Comparison of ENCODE assay signal across 12 mouse cellular contexts in the genomic region with DNA sequence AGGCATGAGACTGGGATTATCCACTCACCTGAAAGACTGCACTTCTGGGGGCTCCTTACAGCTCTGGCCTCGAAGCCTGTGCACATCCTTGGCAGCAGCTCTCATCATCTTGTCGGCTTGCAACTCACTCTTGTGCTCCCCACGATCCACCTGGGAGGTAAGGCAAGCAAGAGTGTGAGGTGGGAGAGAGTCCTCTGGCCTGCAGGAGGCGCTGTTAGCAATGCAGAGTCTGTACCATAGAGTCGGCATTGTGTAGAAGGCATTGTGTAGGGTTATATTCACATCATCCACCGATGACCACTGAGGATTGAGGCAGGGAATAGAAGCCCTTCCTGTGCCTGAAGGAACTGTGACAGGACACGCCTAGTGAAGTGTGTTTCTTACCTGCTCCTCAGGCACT. TPM values are rescaled to one million over a fixed set of nuclear protein-coding genes. Genes with fewer than 3 reads are reported as not detected.
DNase-seq lines count a peak whose midpoint lies in the region; ATAC-seq and TF ChIP-seq lines count a peak whose summit lies in the region.
"Had no signal": no experiment of that assay in that cellular context is flagged by ENCODE, and none has a peak within 500 bp of the region (broad histone marks: within the 10 kb centered on the region; RNA-seq: fewer than 3 reads in every experiment).

No protein-coding gene starts in this region.

- no peak overlapping the region for H3K4me3 ChIP-seq in hindbrain, embryonic 12.5 days
- H3K4me3 ChIP-seq in hindbrain, embryonic 14.5 days (replicated peaks; ENCODE audit: low read length), result no peak overlapping the region
- H3K4me3 ChIP-seq in midbrain, embryonic 13.5 days (replicated peaks), result no peak overlapping the region
- H3K4me3 ChIP-seq in midbrain, embryonic 11.5 days (ENCODE audit: low read depth, low read length), result no peak overlapping the region
- H3K4me3 ChIP-seq in G1E (ENCODE audit: low read depth, low read length), result no peak overlapping the region
- H3K4me3 ChIP-seq in heart, embryonic 10.5 days, result no peak overlapping the region

- H3K4me2 ChIP-seq in hindbrain, embryonic 12.5 days (replicated peaks), result no peak overlapping the region
- no peak overlapping the region for H3K4me2 ChIP-seq in hindbrain, embryonic 14.5 days (replicated peaks)
- no peak overlapping the region for H3K4me2 ChIP-seq in midbrain, embryonic 13.5 days (replicated peaks)
- no peak overlapping the region for H3K4me2 ChIP-seq in midbrain, embryonic 11.5 days

- DNase-seq in hindbrain, embryonic 14.5 days (ENCODE audit: low spot score), result no peak
- no peak for DNase-seq in midbrain, embryonic 11.5 days (ENCODE audit: low spot score, missing footprints)
- no peak for DNase-seq in G1E (ENCODE audit: low spot score)
- DNase-seq in naive thymus-derived CD4-positive, alpha-beta T cell, adult 2 months (ENCODE audit: low read depth), result peak; percentile 44
- DNase-seq in cerebellum, adult 18-20 months, result no peak
- no peak for DNase-seq in heart, embryonic 10.5 days (ENCODE audit: low spot score)
- DNase-seq: kidney, adult 11 months; left cerebral cortex, postnatal 4 days; thymus, postnatal 14 days had no signal

- peak; percentile 21; the same call in 1 of the 2 replicates for TF ChIP-seq CTCF in G1E (IDR thresholded peaks at IDR 0.05; ENCODE audit: low read depth, low read length)

- H3K36me3 ChIP-seq in hindbrain, embryonic 12.5 days, result peaks cover 17% of the 10 kb centered on the region
- peaks cover 12% of the 10 kb centered on the region for H3K36me3 ChIP-seq in hindbrain, embryonic 14.5 days (replicated peaks; ENCODE audit: control insufficient read depth, insufficient read depth)
- peaks cover 34% of the 10 kb centered on the region for H3K36me3 ChIP-seq in midbrain, embryonic 13.5 days
- 0 out of 2 replicates have a peak, but pooled peaks cover 2% of the 10 kb centered on the region for H3K36me3 ChIP-seq in midbrain, embryonic 11.5 days (ENCODE audit: control insufficient read depth, insufficient read depth, low read length)
- H3K36me3 ChIP-seq in G1E (replicated peaks), result no peaks in the 10 kb centered on the region
- peaks cover 18% of the 10 kb centered on the region; the same call in 1 of the 2 replicates for H3K36me3 ChIP-seq in heart, embryonic 10.5 days

- H3K27ac ChIP-seq in hindbrain, embryonic 12.5 days, result peak overlapping the region; percentile 12; the same call in 1 of the 2 replicates
- H3K27ac ChIP-seq in hindbrain, embryonic 14.5 days, result no peak overlapping the region; the same call in 1 of the 2 replicates
- H3K27ac ChIP-seq in midbrain, embryonic 13.5 days, result peak overlapping the region; percentile 44; the same call in 1 of the 2 replicates
- no peak overlapping the region for H3K27ac ChIP-seq in midbrain, embryonic 11.5 days (ENCODE audit: low read depth, low read length)
- no peak overlapping the region for H3K27ac ChIP-seq in heart, embryonic 10.5 days

- 0 out of 2 replicates have a peak, but pooled peaks cover 7% of the 10 kb centered on the region for H3K4me1 ChIP-seq in hindbrain, embryonic 12.5 days
- no peaks in the 10 kb centered on the region for H3K4me1 ChIP-seq in hindbrain, embryonic 14.5 days (replicated peaks; ENCODE audit: control insufficient read depth, insufficient read depth, low read length)
- peaks cover 7% of the 10 kb centered on the region; the same call in 1 of the 2 replicates for H3K4me1 ChIP-seq in midbrain, embryonic 13.5 days (replicated peaks)
- H3K4me1 ChIP-seq in midbrain, embryonic 11.5 days (ENCODE audit: control insufficient read depth, insufficient read depth, low read length), result no peaks in the 10 kb centered on the region
- H3K4me1 ChIP-seq in G1E (ENCODE audit: insufficient read depth, low read depth, low read length), result peaks cover 27% of the 10 kb centered on the region
- H3K4me1 ChIP-seq in heart, embryonic 10.5 days, result peaks cover 12% of the 10 kb centered on the region; the same call in 1 of the 2 replicates

- no peak for ATAC-seq in hindbrain, embryonic 12.5 days (ENCODE audit: low FRiP score)
- no peak for ATAC-seq in hindbrain, embryonic 14.5 days (ENCODE audit: low FRiP score)
- ATAC-seq in midbrain, embryonic 13.5 days, result no peak
- no peak for ATAC-seq in midbrain, embryonic 11.5 days (ENCODE audit: low FRiP score)
- ATAC-seq in G1E (ENCODE audit: extremely low read depth, insufficient number of reproducible peaks, low FRiP score, poor library complexity, severe bottlenecking), result no peak

- H3K27me3 ChIP-seq in hindbrain, embryonic 12.5 days, result no peaks in the 10 kb centered on the region
- H3K27me3 ChIP-seq in hindbrain, embryonic 14.5 days (ENCODE audit: control insufficient read depth, insufficient read depth, low read length), result no peaks in the 10 kb centered on the region
- no peaks in the 10 kb centered on the region for H3K27me3 ChIP-seq in midbrain, embryonic 13.5 days
- H3K27me3 ChIP-seq in midbrain, embryonic 11.5 days (ENCODE audit: control insufficient read depth, insufficient read depth, low read length), result no peaks in the 10 kb centered on the region
- peaks cover 7% of the 10 kb centered on the region; the same call in 1 of the 2 replicates for H3K27me3 ChIP-seq in G1E (ENCODE audit: insufficient read depth, low read length)
- no peaks in the 10 kb centered on the region for H3K27me3 ChIP-seq in heart, embryonic 10.5 days (ENCODE audit: insufficient read depth, poor library complexity, severe bottlenecking)

- 85% methylated on average over 7 of the region's 7 CpGs for WGBS in hindbrain, embryonic 12.5 days
- 84% methylated on average over 7 of the region's 7 CpGs for WGBS in hindbrain, embryonic 14.5 days
- 85% methylated on average over 7 of the region's 7 CpGs for WGBS in midbrain, embryonic 13.5 days
- 85% methylated on average over 7 of the region's 7 CpGs for WGBS in midbrain, embryonic 11.5 days
- 76% methylated on average over 7 of the region's 7 CpGs for WGBS in heart, embryonic 10.5 days

- H3K9ac ChIP-seq in hindbrain, embryonic 12.5 days, result no peak overlapping the region
- H3K9ac ChIP-seq in hindbrain, embryonic 14.5 days, result no peak overlapping the region
- H3K9ac ChIP-seq in midbrain, embryonic 13.5 days (replicated peaks), result no peak overlapping the region
- no peak overlapping the region for H3K9ac ChIP-seq in midbrain, embryonic 11.5 days (ENCODE audit: low read length)

- H3K9me3 ChIP-seq in hindbrain, embryonic 12.5 days (replicated peaks), result no peaks in the 10 kb centered on the region
- no peaks in the 10 kb centered on the region for H3K9me3 ChIP-seq in hindbrain, embryonic 14.5 days (ENCODE audit: control insufficient read depth, low read length)
- H3K9me3 ChIP-seq in midbrain, embryonic 13.5 days, result no peaks in the 10 kb centered on the region
- H3K9me3 ChIP-seq in midbrain, embryonic 11.5 days (ENCODE audit: control insufficient read depth, low read length), result no peaks in the 10 kb centered on the region
- no peaks in the 10 kb centered on the region for H3K9me3 ChIP-seq in G1E (replicated peaks)
- no peaks in the 10 kb centered on the region for H3K9me3 ChIP-seq in heart, embryonic 10.5 days

RNA-seq across cellular contexts. Expression of a gene that starts 6.0 kb away (rescaled TPM):
- polyA plus RNA-seq in hindbrain, embryonic 12.5 days (2016; fragmentation: Nextera tagmentation; extraction: Ambion mirVana), result 78.5 and 79.4 TPM in 2 replicates
- polyA plus RNA-seq in hindbrain, embryonic 14.5 days (2014; fragmentation: Nextera tagmentation; extraction: Ambion mirVana), result 72.1 and 75.3 TPM in 2 replicates
- polyA plus RNA-seq in midbrain, embryonic 13.5 days (2015; fragmentation: Nextera tagmentation; extraction: Ambion mirVana), result 74.0 and 80.0 TPM in 2 replicates
- 116 and 122 TPM in 2 replicates for polyA plus RNA-seq in midbrain, embryonic 11.5 days (2014; fragmentation: Nextera tagmentation; extraction: Ambion mirVana)
- total RNA-seq in G1E (2014; fragmentation: Nextera tagmentation), result 150 and 161 TPM in 2 replicates
- 129 and 150 TPM in 2 replicates for total RNA-seq in G1E (2017)
- polyA plus RNA-seq in G1E (2012), result 7.4 and 9.5 TPM in 2 replicates
- polyA plus RNA-seq in heart, embryonic 10.5 days (2016; fragmentation: Nextera tagmentation; extraction: Ambion mirVana), result 92.6 and 106 TPM in 2 replicates

RNA-seq across cellular contexts. Expression of a gene that starts 41.6 kb away (rescaled TPM):
- 13.1 and 15.3 TPM in 2 replicates for polyA plus RNA-seq in hindbrain, embryonic 12.5 days (2016; fragmentation: Nextera tagmentation; extraction: Ambion mirVana)
- polyA plus RNA-seq in hindbrain, embryonic 14.5 days (2014; fragmentation: Nextera tagmentation; extraction: Ambion mirVana), result 34.3 and 36.9 TPM in 2 replicates
- polyA plus RNA-seq in midbrain, embryonic 13.5 days (2015; fragmentation: Nextera tagmentation; extraction: Ambion mirVana), result 8.6 and 13.2 TPM in 2 replicates
- polyA plus RNA-seq in midbrain, embryonic 11.5 days (2014; fragmentation: Nextera tagmentation; extraction: Ambion mirVana), result 2.6 and 3.8 TPM in 2 replicates
- not detected in 2 replicates for total RNA-seq in G1E (2014; fragmentation: Nextera tagmentation)
- total RNA-seq in G1E (2017), result 0.11 TPM in 1 of 2 replicates, not detected in the other
- polyA plus RNA-seq in G1E (2012), result not detected in 2 replicates
- polyA plus RNA-seq in heart, embryonic 10.5 days (2016; fragmentation: Nextera tagmentation; extraction: Ambion mirVana), result not detected in 2 replicates
- total RNA-seq: heart, adult 8-10 months had no signal

Comparison
In these comparisons a context has a peak if more than half of its experiments do, and no peak if none do; other contexts are left out.
1. H3K27ac ChIP-seq: peak in hindbrain, embryonic 12.5 days (single experiment) and midbrain, embryonic 13.5 days (single experiment); none in hindbrain, embryonic 14.5 days (single experiment), midbrain, embryonic 11.5 days (single experiment) and heart, embryonic 10.5 days (single experiment).